Mouse (Mus musculus) naive thymus-derived CD4-positive, alpha-beta T cell, adult 5 months (primary cell): ENCODE measurements around the gene Vmn2r9. TPM values are rescaled to one million over a fixed set of nuclear protein-coding genes. Genes with fewer than 3 reads are reported as not detected.

ENCODE experiments used
- polyA plus RNA-seq: library from polyadenylated mRNA; unstranded; fragments of 100-300 nt; shearing (Covaris generic); gene quantifications from one replicate; pipeline ENCODE4 v1.2.1, GENCODE M21; 2017

Gene Vmn2r9
- polyA plus RNA-seq = 0.05 TPM

DNA sequence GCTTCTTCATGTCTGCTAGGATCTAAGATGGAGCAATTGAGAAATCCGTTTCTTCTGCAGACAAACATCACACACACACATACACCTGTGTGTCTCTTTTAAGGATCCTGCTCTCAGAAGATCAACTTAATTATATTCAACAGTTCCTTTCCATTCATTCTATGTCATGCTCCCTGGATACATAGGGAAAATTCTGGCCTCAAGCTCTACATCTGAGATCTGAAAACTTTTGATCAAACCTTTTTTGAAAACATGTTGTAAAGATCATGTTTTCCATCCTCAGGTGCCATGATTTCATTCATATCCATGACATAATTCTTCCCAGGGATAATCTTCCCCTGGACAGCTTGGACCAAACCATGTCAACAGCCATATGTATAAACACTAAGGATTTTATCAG is at the start of gene Vmn2r9:
Gene Vmn2r9, minus strand, starts transcription at position 101 of the 400 bp plus-strand sequence.

DNA sequence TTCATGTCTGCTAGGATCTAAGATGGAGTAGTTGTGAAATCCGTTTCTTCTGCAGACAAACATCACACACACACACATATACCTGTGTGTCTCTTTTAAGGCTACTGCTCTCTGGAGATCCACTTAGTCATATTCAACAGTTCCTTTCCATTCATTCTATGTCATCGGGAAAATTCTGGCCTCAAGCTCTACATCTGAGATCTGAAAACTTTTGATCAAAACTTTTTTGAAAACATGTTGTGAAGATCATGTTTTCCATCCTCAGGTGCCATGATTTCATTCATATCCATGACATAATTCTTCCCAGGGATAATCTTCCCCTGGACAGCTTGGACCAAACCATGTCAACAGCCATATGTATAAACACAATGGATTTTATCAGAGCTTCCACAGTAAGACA is 43.7 kb downstream of the Vmn2r9 start, which contains the start of gene Vmn2r8:
Gene Vmn2r8, minus strand, starts transcription at position 101 of the 400 bp plus-strand sequence.

DNA sequence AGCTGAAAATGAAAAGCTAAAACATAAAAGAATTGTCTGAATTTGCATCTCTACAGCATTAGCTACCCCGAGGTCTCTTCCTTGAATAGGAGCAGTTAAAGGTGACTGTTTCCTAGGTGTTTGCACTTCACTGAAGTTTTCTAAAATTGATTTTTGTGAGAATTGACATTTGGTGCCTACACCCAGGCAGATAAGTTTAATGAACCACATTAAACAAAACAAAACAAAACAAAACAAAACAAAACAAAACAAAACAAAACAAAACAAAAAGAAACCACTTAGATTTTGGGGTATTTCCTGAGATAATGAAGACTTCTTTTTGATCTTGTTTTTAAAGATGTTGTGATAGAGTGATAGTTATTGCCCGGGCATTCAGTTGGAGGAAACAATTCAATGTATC is 57.1 kb downstream of the Vmn2r9 start, which contains the start of gene Tmed11:
Gene Tmed11, minus strand, starts transcription at position 101 of the 400 bp plus-strand sequence.

Other genes starting within 250 kb of the Vmn2r9 start
- gene Gak, start 222.8 kb downstream of the Vmn2r9 start, polyA plus RNA-seq = 210 TPM
- 22.5 TPM for gene Tmem175, start 222.8 kb downstream of the Vmn2r9 start, polyA plus RNA-seq
- 31.0 TPM for gene Idua, start 192.3 kb downstream of the Vmn2r9 start, polyA plus RNA-seq
- gene Dgkq, start 182.9 kb downstream of the Vmn2r9 start, polyA plus RNA-seq = 24.7 TPM
- 0.11 TPM for gene Slc26a1, start 177.0 kb downstream of the Vmn2r9 start, polyA plus RNA-seq
- 6.1 TPM for gene Fgfrl1, start 160.2 kb downstream of the Vmn2r9 start, polyA plus RNA-seq
- not detected for gene Rnf212, start 77.6 kb downstream of the Vmn2r9 start, polyA plus RNA-seq
- gene Tmed11, start 57.2 kb downstream of the Vmn2r9 start, polyA plus RNA-seq = not detected
- not detected for gene Vmn2r8, start 43.8 kb downstream of the Vmn2r9 start, polyA plus RNA-seq
- gene Vmn2r10, start 153.9 kb upstream of the Vmn2r9 start, polyA plus RNA-seq = 0.05 TPM
- 0.09 TPM for gene Vmn2r11, start 207.0 kb upstream of the Vmn2r9 start, polyA plus RNA-seq
- not detected for gene Vmn2r12, start 245.3 kb upstream of the Vmn2r9 start, polyA plus RNA-seq